Mouse (Mus musculus): ENCODE data around the gene Gm20532. TPM values are rescaled to one million over a fixed set of nuclear protein-coding genes. Genes with fewer than 3 reads are reported as not detected.

The Gm20532 gene
- polyA plus RNA-seq, 1 experiment, result not detected

DNA sequence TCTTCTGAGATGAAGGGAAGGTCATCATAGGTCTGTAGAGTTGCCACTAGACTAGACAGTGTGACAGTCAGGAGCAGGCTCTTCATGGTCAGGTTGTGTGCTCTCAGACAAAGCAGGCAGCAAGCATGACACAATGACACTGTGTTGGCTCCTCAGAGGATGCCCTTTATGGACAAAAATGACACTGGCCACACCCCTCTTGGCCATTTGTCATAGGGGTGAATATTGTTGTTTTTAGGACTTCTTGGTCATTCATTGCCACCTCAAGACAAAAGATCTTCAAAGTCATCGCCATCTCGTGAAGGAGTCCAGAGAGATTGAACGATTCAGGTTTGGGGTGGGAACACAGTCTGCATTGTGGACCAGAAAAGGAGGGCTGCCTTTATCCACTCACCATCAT is 84.7 kb downstream of the Gm20532 start, which contains the start of gene Lcn4:
Gene Lcn4, minus strand, starts transcription at position 101 of the 400 bp plus-strand sequence.
- no peak for TF ChIP-seq CTCF (IDR thresholded peaks at IDR 0.05; ENCODE audit: borderline replicate concordance, insufficient read depth, low read length)
- no peak for TF ChIP-seq POLR2A (IDR thresholded peaks at IDR 0.05; ENCODE audit: low read depth, low read length)
- Histone ChIP-seq H3K4me3 (ENCODE audit: insufficient read depth, low read length) (no peak within 1 kb of the TSS), H3K27ac (ENCODE audit: insufficient read depth, low read length) (no peak within 1 kb of the TSS), H3K4me1 (ENCODE audit: control insufficient read depth, insufficient read depth, low read length) (no peaks in the 10 kb centered on the region)

Other genes starting within 250 kb of the Gm20532 start
- gene Dnlz, start 234.5 kb upstream of the Gm20532 start, polyA plus RNA-seq (2011; ENCODE audit: insufficient read length, low read depth, missing spikeins), result 18.2 and 21.2 TPM in 2 replicates
- not detected in 2 replicates for gene Card9, start 225.7 kb upstream of the Gm20532 start, polyA plus RNA-seq (2011; ENCODE audit: insufficient read length, low read depth, missing spikeins)
- 17.2 and 27.4 TPM in 2 replicates for gene Snapc4, start 206.0 kb upstream of the Gm20532 start, polyA plus RNA-seq (2011; ENCODE audit: insufficient read length, low read depth, missing spikeins)
- gene Entr1, start 197.3 kb upstream of the Gm20532 start, polyA plus RNA-seq (2011; ENCODE audit: insufficient read length, low read depth, missing spikeins), result 75.7 and 76.1 TPM in 2 replicates
- 100 and 101 TPM in 2 replicates for gene Pmpca, start 197.3 kb upstream of the Gm20532 start, polyA plus RNA-seq (2011; ENCODE audit: insufficient read length, low read depth, missing spikeins)
- 11.6 and 17.1 TPM in 2 replicates for gene Inpp5e, start 177.4 kb upstream of the Gm20532 start, polyA plus RNA-seq (2011; ENCODE audit: insufficient read length, low read depth, missing spikeins)
- gene Sec16a, start 141.4 kb upstream of the Gm20532 start, polyA plus RNA-seq (2011; ENCODE audit: insufficient read length, low read depth, missing spikeins), result 59.4 and 70.1 TPM in 2 replicates
- 19.2 and 24.3 TPM in 2 replicates for gene Notch1, start 70.0 kb upstream of the Gm20532 start, polyA plus RNA-seq (2011; ENCODE audit: insufficient read length, low read depth, missing spikeins)
- gene Egfl7, start 6.6 kb upstream of the Gm20532 start, polyA plus RNA-seq (2011; ENCODE audit: insufficient read length, low read depth, missing spikeins), result 11.0 and 13.7 TPM in 2 replicates
- 21.4 and 22.4 TPM in 2 replicates for gene Agpat2, start 17.8 kb downstream of the Gm20532 start, polyA plus RNA-seq (2011; ENCODE audit: insufficient read length, low read depth, missing spikeins)
- gene Fam69b, start 41.8 kb downstream of the Gm20532 start, polyA plus RNA-seq (2011; ENCODE audit: insufficient read length, low read depth, missing spikeins), result 12.0 and 16.3 TPM in 2 replicates
- gene Lcn4, start 84.6 kb downstream of the Gm20532 start, polyA plus RNA-seq (2011; ENCODE audit: insufficient read length, low read depth, missing spikeins), result not detected in 2 replicates

Measured in embryonic fibroblast, embryonic 13.5 days (primary cell).